Mouse (Mus musculus) embryo, embryonic 10 days (tissue): ENCODE data around the gene Zfp462.

Experiments used
- DNase-seq: peaks from one replicate; pipeline ENCODE4 v3.0.0-alpha.2; 2015; ENCODE audit warnings: low spot score

Gene Zfp462

DNA sequence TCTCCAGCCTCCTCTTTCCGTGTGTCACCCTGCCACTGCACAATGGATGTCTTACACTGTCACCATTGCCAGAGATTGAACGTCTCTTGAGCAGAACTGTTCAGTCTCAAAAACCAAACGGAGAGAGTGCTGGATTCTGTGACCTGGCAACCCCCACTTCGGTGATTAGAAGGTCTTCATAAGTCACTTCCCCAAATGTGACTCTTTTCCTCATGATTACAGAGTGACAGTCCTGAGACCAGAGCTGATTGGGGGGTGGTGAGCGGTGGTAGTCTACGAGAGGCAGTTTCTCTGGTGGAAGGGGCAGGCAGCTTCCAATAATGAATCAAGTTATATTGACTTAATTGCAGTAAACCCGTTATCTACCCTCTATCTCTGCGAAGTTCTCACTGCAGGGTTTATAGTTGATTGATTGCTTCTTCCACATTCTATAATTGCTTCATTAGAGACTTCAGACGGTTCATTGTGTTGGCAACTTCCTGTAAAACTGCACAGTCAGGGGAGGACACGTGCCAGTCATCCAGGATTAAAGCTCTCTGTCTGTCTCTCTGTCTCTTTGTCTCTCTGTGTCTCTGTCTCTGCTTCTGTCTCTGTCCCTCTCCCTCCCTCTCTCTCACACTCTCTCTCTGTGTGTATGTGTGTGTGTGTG, 173.1 kb downstream of the Zfp462 start:
- no peak for DNase-seq

DNA sequence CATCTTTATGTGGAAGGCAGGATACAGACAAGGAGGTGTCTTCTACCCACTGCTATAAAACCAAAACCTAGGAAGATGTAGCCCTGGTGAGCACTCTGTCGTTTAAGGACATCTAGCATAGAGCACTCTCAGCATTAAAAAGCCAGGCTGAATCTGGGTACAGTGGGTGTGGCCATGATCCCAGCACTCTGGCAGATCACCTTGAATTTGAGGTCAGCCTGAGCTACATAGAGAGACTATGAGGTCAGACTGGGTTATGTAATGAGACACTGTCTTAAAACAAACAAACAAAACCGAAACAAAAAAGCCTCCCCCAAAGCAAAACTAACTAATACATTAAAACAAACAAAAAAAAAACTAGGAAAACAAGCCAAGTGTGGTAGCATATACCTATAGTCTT, 176.3 kb downstream of the Zfp462 start:
- DNase-seq, result no peak

DNA sequence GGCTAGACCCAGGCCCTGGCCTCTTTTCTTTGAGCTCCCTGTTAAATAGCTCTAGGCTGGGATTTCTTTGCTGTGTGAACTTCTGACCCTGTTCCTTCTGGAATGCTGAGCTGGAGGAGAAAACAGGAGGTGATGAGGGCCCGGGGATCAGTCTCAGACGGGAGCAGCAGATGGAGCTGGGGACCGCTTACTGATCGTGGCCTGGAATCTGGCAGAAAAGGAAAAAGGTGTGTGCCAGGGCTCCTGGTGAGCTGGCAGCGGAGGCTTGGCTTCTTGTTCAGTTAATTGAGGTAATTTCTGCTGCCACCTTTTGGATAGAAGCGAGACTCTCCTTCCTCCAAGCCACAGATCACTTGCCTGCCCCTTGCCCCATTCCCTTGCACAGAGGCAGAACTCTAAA, 177.1 kb downstream of the Zfp462 start:
- no peak for DNase-seq

DNA sequence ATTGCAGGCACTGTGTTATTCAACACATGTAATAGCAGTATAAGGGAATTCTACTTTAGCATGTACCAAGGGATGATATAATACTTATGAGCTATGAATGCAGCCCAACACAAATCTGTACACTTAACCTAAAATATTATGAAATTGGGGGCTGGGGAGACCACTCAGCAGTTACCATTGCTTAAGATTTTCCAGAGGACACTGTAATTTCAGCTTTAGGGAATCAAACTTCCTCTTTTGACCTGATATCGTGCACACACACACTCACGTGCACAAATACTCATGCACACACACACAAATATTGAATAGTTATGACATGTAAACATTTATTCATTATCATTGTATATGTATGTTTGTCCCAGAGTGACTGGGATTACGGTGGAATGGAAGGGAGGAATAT, 179.3 kb downstream of the Zfp462 start:
- DNase-seq, result no peak

DNA sequence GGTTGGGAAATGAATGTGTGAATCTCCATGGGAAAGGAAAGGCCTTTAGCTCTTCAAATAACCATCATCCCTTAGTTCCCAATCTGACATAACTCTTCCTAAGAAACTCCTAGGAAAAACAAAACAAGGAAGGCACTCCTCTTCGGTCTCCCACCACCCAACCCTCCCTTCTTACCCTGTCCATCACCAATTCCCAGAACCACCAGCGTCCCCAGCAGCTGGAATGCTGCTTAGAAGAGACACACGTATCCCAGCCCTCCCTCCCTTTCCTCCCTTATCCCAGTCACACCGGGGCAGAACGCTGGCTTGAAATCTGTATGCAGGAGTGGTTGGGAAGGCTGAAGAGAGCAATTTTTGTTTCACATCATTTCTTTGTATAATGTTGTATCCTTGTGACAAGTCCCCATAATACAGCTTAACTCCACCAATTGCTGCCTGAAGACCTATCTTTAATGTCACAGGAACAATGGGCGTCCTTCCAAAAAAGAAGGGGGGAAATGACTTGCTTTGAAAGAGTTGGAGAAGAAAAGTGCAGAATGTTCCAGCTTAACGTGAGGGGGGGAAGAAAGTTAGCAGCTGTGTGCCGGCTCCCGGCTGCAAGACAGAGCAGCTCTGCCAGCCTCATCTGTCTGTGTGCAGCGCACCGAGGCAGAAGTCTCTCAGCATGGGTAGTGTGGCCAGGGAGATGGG, 180.3 kb downstream of the Zfp462 start:
- no peak for DNase-seq

DNA sequence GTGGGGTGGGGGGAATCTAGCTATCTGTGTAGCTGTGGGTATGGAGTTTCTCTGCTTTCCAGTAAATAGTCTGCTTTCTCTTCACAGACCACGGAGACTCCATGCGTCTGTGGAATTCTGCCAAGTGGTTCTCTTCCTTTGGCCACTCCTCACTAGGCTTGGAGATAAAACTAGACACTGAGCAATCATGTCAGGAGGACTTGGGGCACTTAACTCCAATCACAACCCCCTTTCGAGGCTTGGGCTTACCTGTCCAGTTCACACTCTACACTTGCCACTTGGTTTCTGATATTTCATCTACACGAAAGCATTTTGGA, 180.8 kb downstream of the Zfp462 start:
- DNase-seq, result no peak

DNA sequence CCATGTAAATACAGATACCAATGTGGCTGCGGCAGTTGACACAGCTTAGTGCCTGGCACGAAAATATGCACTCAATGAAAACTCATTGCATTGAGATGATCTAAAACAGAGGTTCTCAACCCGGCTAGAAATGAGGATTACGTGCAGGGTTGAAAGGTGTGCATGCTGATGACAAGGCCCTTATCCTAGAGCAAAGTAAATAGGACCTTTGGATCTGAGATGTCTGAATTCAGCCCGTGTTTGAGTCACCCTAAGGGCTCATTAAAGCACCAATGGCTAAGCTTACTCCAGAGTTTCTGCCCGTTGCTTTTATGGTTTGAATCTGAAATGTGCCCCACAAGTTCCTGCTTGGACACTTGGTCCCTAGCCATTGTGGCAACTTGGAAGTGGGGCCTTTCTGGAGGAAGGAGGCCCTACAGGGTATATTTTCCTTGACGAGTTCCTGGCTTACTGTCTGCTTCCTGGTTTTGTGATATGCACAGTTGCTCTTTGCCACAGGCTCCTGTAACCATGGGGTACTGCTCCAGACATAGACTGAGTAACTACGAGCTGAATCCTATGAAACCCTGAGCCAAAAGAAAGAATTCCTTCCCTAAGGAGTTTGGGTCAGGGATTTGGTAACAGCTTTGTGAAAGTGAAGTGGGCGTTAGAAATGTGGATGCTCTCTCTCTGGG, 182.5 kb downstream of the Zfp462 start:
- no peak for DNase-seq

DNA sequence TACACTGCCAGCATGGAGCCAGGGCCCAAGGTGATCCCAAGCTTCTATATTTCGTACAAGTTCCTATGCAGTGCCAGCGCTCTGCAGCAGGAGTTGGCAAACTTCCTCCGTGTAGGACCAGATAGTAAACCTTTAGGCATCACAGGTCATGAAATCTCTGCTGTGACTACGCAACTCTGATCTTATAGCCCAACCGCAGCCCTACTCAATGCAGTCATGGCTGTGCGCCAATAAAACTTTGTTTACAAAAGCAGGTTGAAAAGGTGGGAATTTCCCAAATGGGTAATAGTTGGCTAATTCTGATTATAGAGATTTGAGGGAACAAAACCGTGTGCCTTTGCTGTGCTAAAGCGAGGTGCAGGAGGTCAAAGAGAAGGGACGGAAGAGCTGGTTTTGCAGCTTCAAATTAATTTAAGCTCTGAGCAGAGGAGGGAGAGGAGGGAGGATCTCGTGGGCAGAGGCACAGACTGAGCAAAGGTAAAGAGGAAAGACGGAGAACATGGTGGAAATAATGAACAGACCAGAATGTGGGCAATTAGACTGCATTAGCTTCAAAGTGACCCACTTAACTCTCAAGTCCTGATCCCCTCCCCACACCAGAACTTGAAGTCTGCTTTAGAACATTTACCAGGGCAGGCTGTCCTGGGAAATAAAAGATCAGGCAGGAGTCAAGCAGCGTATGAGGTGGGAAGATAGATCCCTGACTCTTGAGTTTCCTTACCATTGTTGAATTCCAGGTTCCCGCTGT, 183.4 kb downstream of the Zfp462 start:
- DNase-seq, result no peak
